Mouse (Mus musculus) gastrocnemius, adult 2 months (tissue): Measurements from ENCODE around the gene Lifr. TPM values are rescaled to one million over a fixed set of nuclear protein-coding genes. Genes with fewer than 3 reads are reported as not detected.

ENCODE experiments used
- DNase-seq: peaks from one replicate; pipeline ENCODE4 v3.0.0; 2022
- H3K27ac ChIP-seq: fragments of 200-600 bp; 2 replicates; pipeline ENCODE4 v1.8.1; 2022; ENCODE audit warnings: mild to moderate bottlenecking
- H3K4me3 ChIP-seq: fragments of 200-600 bp; 2 replicates; pipeline ENCODE4 v1.8.1; 2022; ENCODE audit warnings: mild to moderate bottlenecking, moderate library complexity
- CTCF ChIP-seq: fragments of 200-600 bp; IDR thresholded peaks from 2 replicates; pipeline ENCODE4 v1.8.1; 2022; ENCODE audit warnings: antibody characterized with exemption, mild to moderate bottlenecking, moderate library complexity
- intact Hi-C: fragments of 180-260 bp; cut with DNase I; formaldehyde crosslinking; loops from one replicate; pipeline ENCODE4 v1.15.1; 2025
- long read RNA-seq, 2 experiments: library from polyadenylated mRNA; stranded (forward); transcript quantifications; one replicate each; pipeline ENCODE4 v2.0.0; 2021
- total RNA-seq, 2 experiments: library from RNA; stranded (reverse); gene quantifications; 2 replicates each; pipeline ENCODE4 v1.2.3; 2021

Gene Lifr
- 10 to 100 TPM; 66.2 to 83.3 TPM for total RNA-seq
- long read RNA-seq, experiment 1, full-length matches to known transcripts: 1 of 14 reads
- long read RNA-seq, experiment 1, partial matches to known transcripts: 5 of 14 reads
- long read RNA-seq, experiment 1, other reads (novel, unspliced or antisense): 8 of 14 reads
- long read RNA-seq, experiment 2, full-length matches to known transcripts: 7 of 21 reads
- long read RNA-seq, experiment 2, partial matches to known transcripts: 4 of 21 reads
- long read RNA-seq, experiment 2, other reads (novel, unspliced or antisense): 10 of 21 reads

GRCm38 (mm10) chr15:7090211-7090765 is at the start of gene Lifr:
Lifr (plus strand) TSS chr15:7090614.
- H3K27ac ChIP-seq: peak within 1 kb of the TSS; percentile 48
- no peak within 1 kb of the TSS for H3K4me3 ChIP-seq
- intact Hi-C loops: no loop called here
- TF ChIP-seq CTCF: no peak
- DNase-seq: no peak

GRCm38 (mm10) chr15:7044081-7044749 is 46.2 kb upstream of the Lifr start:
- TF ChIP-seq CTCF: no peak
- H3K4me3 ChIP-seq: no peak overlapping the region
- intact Hi-C loops: loop anchor here (5.0 kb wide), 1 partner anchor 83 kb away; no protein-coding TSS in a partner anchor
- no peak for DNase-seq
- peak overlapping the region; percentile 68 for H3K27ac ChIP-seq

GRCm38 (mm10) chr15:7045056-7045455 is 45.4 kb upstream of the Lifr start:
- no peak overlapping the region for H3K4me3 ChIP-seq
- H3K27ac ChIP-seq: peak overlapping the region; percentile 68
- no peak for DNase-seq
- intact Hi-C loops: no loop called here
- no peak for TF ChIP-seq CTCF

- H3K27ac ChIP-seq: no peak overlapping the region
- TF ChIP-seq CTCF: no peak
Observed at GRCm38 (mm10) chr15:7047931-7048330, 42.5 kb upstream of the Lifr start.

GRCm38 (mm10) chr15:7048916-7049315 is 41.5 kb upstream of the Lifr start:
- intact Hi-C loops: no loop called here
- peak overlapping the region; percentile 9 for H3K27ac ChIP-seq
- no peak for DNase-seq
- H3K4me3 ChIP-seq: no peak overlapping the region
- no peak for TF ChIP-seq CTCF

More at GRCm38 (mm10) chr15:7047931-7048330, 42.5 kb upstream of the Lifr start:
- intact Hi-C loops: no loop called here
- H3K4me3 ChIP-seq: no peak overlapping the region
- DNase-seq: no peak

DNA sequence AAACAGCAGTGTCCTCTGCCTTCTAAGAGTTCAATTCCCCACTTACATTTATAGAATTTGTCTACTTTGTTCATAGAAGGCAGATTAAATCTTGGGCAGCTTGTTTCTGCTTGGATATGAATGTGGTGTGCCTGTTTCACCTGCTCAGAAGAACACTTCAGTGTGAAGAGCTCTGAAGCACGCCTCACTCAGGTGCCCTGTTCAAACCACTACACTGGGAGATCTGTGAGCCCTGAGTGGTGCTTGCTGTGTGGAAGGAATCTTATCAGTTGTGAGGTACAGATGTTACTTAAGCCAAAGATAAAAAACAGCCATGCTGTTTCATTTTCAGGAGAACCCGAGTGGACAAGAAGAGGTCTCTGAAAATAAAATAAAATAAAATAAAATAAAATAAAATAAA is 38.7 kb upstream of the Lifr start:
- intact Hi-C loops: no loop called here
- TF ChIP-seq CTCF: no peak
- Histone ChIP-seq H3K4me3 (no peak overlapping the region), H3K27ac (no peak overlapping the region)
- DNase-seq: no peak

DNA sequence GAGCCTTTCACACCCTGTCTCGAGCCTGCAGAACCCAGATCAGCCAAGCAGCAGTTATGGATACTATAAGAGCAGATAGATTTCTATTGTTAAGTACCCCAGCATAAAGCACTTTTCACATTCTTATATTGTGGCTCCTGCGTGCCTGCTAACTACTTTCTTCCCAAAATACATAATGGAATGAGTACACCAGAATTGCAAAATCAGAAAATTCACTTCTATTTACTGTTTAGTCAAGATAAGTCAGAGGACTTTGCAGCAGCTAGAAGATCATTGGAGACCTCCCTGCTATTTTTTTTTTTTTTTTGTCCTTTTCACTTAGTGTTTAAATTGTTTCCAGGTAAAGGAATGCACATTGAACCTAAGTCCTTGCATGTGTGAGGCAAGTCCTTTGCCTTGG is 38.3 kb upstream of the Lifr start:
- Histone ChIP-seq H3K4me3 (no peak overlapping the region), H3K27ac (no peak overlapping the region)
- DNase-seq: no peak
- intact Hi-C loops: no loop called here
- no peak for TF ChIP-seq CTCF

DNA sequence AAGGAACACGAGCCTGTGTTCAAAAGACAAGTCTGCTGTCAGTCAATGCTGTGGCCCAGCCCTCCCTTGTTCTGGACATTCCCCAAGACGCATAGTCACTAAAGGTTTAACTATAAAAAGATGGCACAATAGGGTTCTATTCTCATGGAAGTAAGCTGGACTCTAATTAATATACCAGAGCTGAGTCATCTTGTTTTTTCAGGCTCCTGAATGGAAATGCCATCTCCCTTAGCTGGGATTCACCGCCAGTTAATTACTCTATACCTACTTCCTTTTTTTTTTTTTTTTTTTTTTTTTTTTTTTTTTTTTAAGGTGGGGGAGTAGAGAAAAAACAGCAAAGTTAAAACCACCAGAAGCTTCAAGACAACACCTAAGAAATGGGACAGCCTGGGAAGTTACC is 33.6 kb upstream of the Lifr start:
- H3K27ac ChIP-seq: no peak overlapping the region
- intact Hi-C loops: no loop called here
- no peak overlapping the region for H3K4me3 ChIP-seq
- TF ChIP-seq CTCF: no peak
- no peak for DNase-seq

DNA sequence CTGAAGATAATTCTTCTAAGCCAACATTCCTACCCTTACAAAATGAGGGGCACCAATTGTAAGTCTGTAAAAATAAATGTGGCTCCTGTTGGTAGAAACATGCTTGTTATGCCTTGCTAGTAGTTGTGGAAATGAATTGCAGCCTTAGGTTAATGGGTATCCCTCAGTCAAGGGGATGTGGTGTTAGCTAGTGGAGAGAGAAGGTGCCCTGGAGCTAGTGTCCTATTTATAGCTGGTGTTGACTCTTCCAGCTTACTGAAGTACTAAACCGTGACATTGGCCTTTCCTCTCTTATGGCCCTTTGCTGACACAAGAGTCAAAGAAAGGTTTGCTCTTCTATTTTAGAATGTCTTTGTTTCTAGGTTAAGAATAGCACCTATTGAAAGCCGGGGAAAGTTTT is 29.9 kb upstream of the Lifr start:
- intact Hi-C loops: no loop called here
- Histone ChIP-seq H3K4me3 (no peak overlapping the region), H3K27ac (peak overlapping the region; percentile 65)
- DNase-seq: no peak
- no peak for TF ChIP-seq CTCF

DNA sequence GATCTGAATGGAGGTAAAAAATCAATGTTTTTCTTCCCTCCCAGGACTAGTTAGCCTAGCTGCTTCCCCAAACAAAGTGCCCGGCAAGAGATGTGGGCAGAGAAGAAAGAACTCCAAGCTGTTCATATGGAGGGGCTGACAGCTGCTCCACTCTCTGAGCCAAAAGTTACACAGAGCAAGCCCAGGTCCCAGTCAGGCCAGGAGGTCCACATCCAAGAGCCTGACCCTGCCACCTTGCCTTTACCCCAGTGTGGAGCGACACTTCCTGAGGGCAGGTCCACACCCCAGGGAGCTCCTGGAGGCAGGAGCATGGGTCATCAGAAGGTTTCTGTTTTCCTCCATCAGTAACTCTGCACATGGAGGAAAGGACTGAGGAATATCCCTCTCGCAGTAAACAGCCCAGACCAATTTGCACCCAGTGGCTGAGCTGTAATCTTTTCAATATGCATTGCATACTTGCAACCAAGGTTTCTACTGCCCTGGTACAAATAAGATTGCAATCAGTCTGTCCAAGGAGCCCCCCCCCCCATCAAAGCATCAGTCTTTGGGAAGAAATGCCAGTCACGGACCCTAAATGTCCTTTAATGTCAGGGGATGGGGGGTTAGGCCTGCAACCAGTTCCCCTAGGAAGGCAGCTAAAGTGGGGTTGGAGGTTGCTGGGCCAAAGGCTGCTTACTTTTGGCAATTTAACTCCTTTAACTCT is 28.3 kb upstream of the Lifr start:
- intact Hi-C loops: no loop called here
- no peak for DNase-seq
- Histone ChIP-seq H3K4me3 (no peak overlapping the region), H3K27ac (no peak overlapping the region)
- TF ChIP-seq CTCF: no peak

- TF ChIP-seq CTCF: no peak
- no peak for DNase-seq
- intact Hi-C loops: no loop called here
- Histone ChIP-seq H3K4me3 (no peak overlapping the region), H3K27ac (no peak overlapping the region)
Observed at GRCm38 (mm10) chr15:7062698-7063009, 27.8 kb upstream of the Lifr start.

GRCm38 (mm10) chr15:7063521-7064240 is 26.7 kb upstream of the Lifr start:
- intact Hi-C loops: no loop called here

More at GRCm38 (mm10) chr15:7063521-7064240, 26.7 kb upstream of the Lifr start:
- Histone ChIP-seq H3K4me3 (no peak overlapping the region), H3K27ac (no peak overlapping the region)
- DNase-seq: no peak
- no peak for TF ChIP-seq CTCF
